Mouse (Mus musculus) embryonic facial prominence, embryonic 15.5 days (tissue): ENCODE measurements around the gene Slit2. TPM values are rescaled to one million over a fixed set of nuclear protein-coding genes. Genes with fewer than 3 reads are reported as not detected.
"Not testable (repeated sequence)": the region's sequence is repeated elsewhere in the genome, so short reads cannot be mapped to it uniquely, and the experiment has no call there.

Experiments used
- ATAC-seq: fragments of 200-750 bp; cut with Nextera tagmentation; 2 replicates; pipeline ENCODE4 v1.8.0; 2017; ENCODE audit warnings: low read depth, moderate TSS enrichment; ENCODE audit not compliant: insufficient number of reproducible peaks, low FRiP score, low TSS enrichment
- H3K27ac ChIP-seq: fragments of 300-500 bp; sonication (generic); replicated peaks from 2 replicates; pipeline ENCODE4 v1.5.1; 2015; ENCODE audit warnings: mild to moderate bottlenecking, inconsistent platforms
- H3K27me3 ChIP-seq: fragments of 300-500 bp; sonication (generic); 2 replicates; pipeline ENCODE4 v1.6.1; 2015; ENCODE audit warnings: inconsistent platforms
- H3K36me3 ChIP-seq: fragments of 300-500 bp; sonication (generic); 2 replicates; pipeline ENCODE4 v1.6.1; 2015; ENCODE audit warnings: mild to moderate bottlenecking, inconsistent platforms
- H3K4me1 ChIP-seq: fragments of 300-500 bp; sonication (generic); 2 replicates; pipeline ENCODE4 v1.6.1; 2015; ENCODE audit warnings: inconsistent platforms
- H3K4me2 ChIP-seq: fragments of 300-500 bp; sonication (generic); replicated peaks from 2 replicates; pipeline ENCODE4 v1.6.1; 2015; ENCODE audit warnings: mild to moderate bottlenecking, inconsistent platforms
- H3K4me3 ChIP-seq: fragments of 300-500 bp; sonication (generic); replicated peaks from 2 replicates; pipeline ENCODE4 v1.5.1; 2015; ENCODE audit warnings: mild to moderate bottlenecking, inconsistent platforms
- H3K9ac ChIP-seq: fragments of 300-500 bp; sonication (generic); 2 replicates; pipeline ENCODE4 v1.6.1; 2015; ENCODE audit warnings: inconsistent platforms
- H3K9me3 ChIP-seq: fragments of 300-500 bp; sonication (generic); replicated peaks from 2 replicates; pipeline ENCODE4 v1.6.1; 2016; ENCODE audit warnings: inconsistent platforms
- WGBS: fragments of 180-500 bp; shearing (Covaris S2); methylation state at CpG from one replicate; pipeline ENCODE4 v1.1.7; 2015; 5-methylcytosine and 5-hydroxymethylcytosine counted together
- polyA plus RNA-seq: library from polyadenylated mRNA; unstranded; fragments of >200 nt; fragmentation: Nextera tagmentation; extraction: Ambion mirVana; gene quantifications from 2 replicates; pipeline ENCODE4 v1.2.1, GENCODE M21; 2015

Gene Slit2
- polyA plus RNA-seq, 1 experiment from 2014 or later: 23.1 TPM

GRCm38 (mm10) chr5:48235270-48235669 is 252.3 kb downstream of the Slit2 start:
- H3K4me3 ChIP-seq: no peak overlapping the region
- H3K27me3 ChIP-seq: no peaks in the 10 kb centered on the region
- no peak overlapping the region for H3K27ac ChIP-seq
- WGBS: 79% methylated on average over 6 of the region's 6 CpGs
- H3K9ac ChIP-seq: no peak overlapping the region
- no peaks in the 10 kb centered on the region for H3K4me1 ChIP-seq
- ATAC-seq: no peak
- no peak overlapping the region for H3K4me2 ChIP-seq
- no peaks in the 10 kb centered on the region for H3K36me3 ChIP-seq
- H3K9me3 ChIP-seq: no peaks in the 10 kb centered on the region

DNA sequence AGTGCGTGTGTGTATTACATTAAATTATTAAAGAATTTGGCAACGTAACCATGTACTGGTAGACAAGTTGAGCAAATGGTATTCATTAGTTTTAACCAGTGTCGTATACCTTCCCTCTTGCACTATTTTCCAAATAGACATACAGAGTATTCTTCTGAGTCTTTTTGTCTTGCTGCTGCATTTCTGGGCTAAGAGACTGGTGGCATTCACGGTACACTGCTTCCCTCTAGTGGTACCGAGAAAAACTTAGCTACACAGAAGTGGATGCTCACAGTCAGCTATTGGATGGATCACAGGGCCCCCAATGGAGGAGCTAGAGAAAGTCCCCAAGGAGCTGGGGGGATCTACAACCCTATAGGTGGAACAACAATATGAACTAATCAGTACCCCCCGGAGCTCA is 257.8 kb downstream of the Slit2 start:
- H3K4me3 ChIP-seq, H3K27ac ChIP-seq, H3K9me3 ChIP-seq, H3K4me1 ChIP-seq, H3K36me3 ChIP-seq, H3K27me3 ChIP-seq, H3K4me2 ChIP-seq, ATAC-seq, H3K9ac ChIP-seq: not testable (repeated sequence)
- 20% methylated on average over 6 of the region's 6 CpGs for WGBS

DNA sequence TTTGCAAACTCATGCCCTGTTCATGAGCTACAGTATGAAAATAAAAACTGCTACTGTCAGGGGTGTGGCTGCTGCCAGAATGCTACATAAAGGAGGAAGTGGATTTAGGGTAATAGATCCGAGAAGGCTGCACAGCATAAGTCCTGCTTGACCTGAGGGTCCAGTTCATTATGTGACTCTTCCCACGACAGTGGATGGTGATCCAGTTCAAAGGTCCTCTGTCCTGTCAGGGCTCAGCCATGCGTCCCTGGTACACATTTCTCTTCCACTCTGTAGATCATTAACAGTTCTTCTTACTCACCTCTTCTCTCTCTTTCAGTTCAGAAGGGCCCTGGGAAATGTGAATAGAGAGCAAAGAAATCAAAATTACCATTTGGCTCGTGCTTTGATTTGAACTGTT is 265.4 kb downstream of the Slit2 start:
- Histone ChIP-seq H3K27me3 (no peaks in the 10 kb centered on the region), H3K4me3 (no peak overlapping the region), H3K27ac (no peak overlapping the region), H3K9ac (no peak overlapping the region), H3K4me2 (no peak overlapping the region), H3K36me3 (no peaks in the 10 kb centered on the region), H3K9me3 (no peaks in the 10 kb centered on the region), H3K4me1 (no peaks in the 10 kb centered on the region)
- WGBS: 70% methylated on average over 4 of the region's 4 CpGs
- ATAC-seq: no peak

DNA sequence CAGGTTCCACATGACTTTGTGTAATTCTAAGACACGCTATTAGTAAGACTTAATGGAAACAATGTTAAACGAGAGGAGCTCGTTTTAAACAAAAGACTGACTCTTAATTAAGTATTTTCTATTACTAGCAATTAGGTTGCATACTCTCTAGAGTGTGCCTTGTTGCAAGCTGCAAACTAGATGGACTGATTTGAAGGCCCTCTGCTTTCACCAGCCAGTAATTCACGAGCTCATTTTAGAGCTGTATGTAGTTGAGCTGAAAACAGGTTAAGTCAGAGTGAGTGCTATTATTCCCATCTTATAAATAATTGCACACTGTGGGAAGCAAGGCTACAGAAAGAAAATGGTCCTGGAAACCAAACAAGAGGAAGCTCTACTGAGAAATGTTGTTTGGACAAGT is 294.6 kb downstream of the Slit2 start:
- no peak for ATAC-seq
- no peak overlapping the region for H3K9ac ChIP-seq
- 74% methylated on average over 4 of the region's 4 CpGs for WGBS
- no peaks in the 10 kb centered on the region for H3K9me3 ChIP-seq
- H3K36me3 ChIP-seq: no peaks in the 10 kb centered on the region
- no peak overlapping the region for H3K4me3 ChIP-seq
- H3K27me3 ChIP-seq: no peaks in the 10 kb centered on the region
- H3K27ac ChIP-seq: no peak overlapping the region
- no peaks in the 10 kb centered on the region for H3K4me1 ChIP-seq
- no peak overlapping the region for H3K4me2 ChIP-seq

DNA sequence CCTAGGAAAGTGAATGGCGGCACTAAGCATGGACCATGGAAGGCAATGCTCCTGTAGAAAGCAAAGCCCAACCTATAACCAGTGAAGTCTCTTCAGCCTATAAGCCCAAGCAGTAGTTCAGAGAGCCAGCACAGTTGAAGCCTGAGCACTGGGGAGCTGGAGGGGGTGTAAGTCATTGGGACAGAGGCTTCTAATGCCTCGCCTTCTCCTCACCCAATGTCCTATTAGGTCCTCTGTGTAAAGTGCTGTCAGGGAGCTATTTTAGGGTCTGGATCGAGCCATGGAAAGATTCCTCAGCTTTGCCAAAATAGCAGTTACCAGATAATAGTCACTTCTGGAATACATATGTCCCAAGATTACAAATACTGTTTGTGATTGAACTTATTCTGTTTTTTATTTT is 318.2 kb downstream of the Slit2 start:
- 82% methylated on average over 3 of the region's 3 CpGs for WGBS
- ATAC-seq: no peak
- H3K4me1 ChIP-seq: no peaks in the 10 kb centered on the region
- H3K36me3 ChIP-seq: no peaks in the 10 kb centered on the region; the same call in 1 of the 2 replicates
- H3K27ac ChIP-seq: no peak overlapping the region
- H3K9ac ChIP-seq: no peak overlapping the region
- no peaks in the 10 kb centered on the region for H3K27me3 ChIP-seq
- no peak overlapping the region for H3K4me3 ChIP-seq
- no peak overlapping the region for H3K4me2 ChIP-seq
- no peaks in the 10 kb centered on the region for H3K9me3 ChIP-seq

- Histone ChIP-seq H3K27me3 (no peaks in the 10 kb centered on the region), H3K27ac (no peak overlapping the region), H3K36me3 (no peaks in the 10 kb centered on the region), H3K9me3 (no peaks in the 10 kb centered on the region), H3K4me1 (no peaks in the 10 kb centered on the region), H3K4me3 (no peak overlapping the region), H3K4me2 (no peak overlapping the region), H3K9ac (no peak overlapping the region)
- 78% methylated on average over 6 of the region's 6 CpGs for WGBS
- no peak for ATAC-seq
Observed at GRCm38 (mm10) chr5:48315057-48315602, 332.2 kb downstream of the Slit2 start.

- Histone ChIP-seq H3K4me1 (no peaks in the 10 kb centered on the region), H3K9ac (no peak overlapping the region), H3K4me3 (no peak overlapping the region), H3K27ac (no peak overlapping the region), H3K9me3 (no peaks in the 10 kb centered on the region), H3K4me2 (no peak overlapping the region), H3K27me3 (no peaks in the 10 kb centered on the region), H3K36me3 (no peaks in the 10 kb centered on the region)
- ATAC-seq: no peak
- WGBS: 58% methylated on average over 4 of the region's 4 CpGs
Observed at GRCm38 (mm10) chr5:48320597-48320996, 337.7 kb downstream of the Slit2 start.

GRCm38 (mm10) chr5:48326221-48326620 is 343.3 kb downstream of the Slit2 start:
- no peak for ATAC-seq
- Histone ChIP-seq H3K4me3 (no peak overlapping the region), H3K36me3 (no peaks in the 10 kb centered on the region), H3K4me1 (no peaks in the 10 kb centered on the region), H3K9me3 (no peaks in the 10 kb centered on the region), H3K9ac (no peak overlapping the region), H3K27me3 (no peaks in the 10 kb centered on the region), H3K27ac (no peak overlapping the region), H3K4me2 (no peak overlapping the region)

GRCm38 (mm10) chr5:48327652-48328051 is 344.7 kb downstream of the Slit2 start, which contains the start of gene 5730480H06Rik:
Gene 5730480H06Rik, plus strand, starts transcription at chr5:48327952.
- 93% methylated on average over 8 of the region's 8 CpGs for WGBS
- Histone ChIP-seq H3K4me3 (no peak within 1 kb of the TSS), H3K9ac (no peak within 1 kb of the TSS), H3K9me3 (no peaks in the 10 kb centered on the region), H3K27me3 (no peaks in the 10 kb centered on the region), H3K36me3 (no peaks in the 10 kb centered on the region), H3K4me2 (no peak within 1 kb of the TSS), H3K4me1 (no peaks in the 10 kb centered on the region), H3K27ac (no peak within 1 kb of the TSS)
- ATAC-seq: no peak

DNA sequence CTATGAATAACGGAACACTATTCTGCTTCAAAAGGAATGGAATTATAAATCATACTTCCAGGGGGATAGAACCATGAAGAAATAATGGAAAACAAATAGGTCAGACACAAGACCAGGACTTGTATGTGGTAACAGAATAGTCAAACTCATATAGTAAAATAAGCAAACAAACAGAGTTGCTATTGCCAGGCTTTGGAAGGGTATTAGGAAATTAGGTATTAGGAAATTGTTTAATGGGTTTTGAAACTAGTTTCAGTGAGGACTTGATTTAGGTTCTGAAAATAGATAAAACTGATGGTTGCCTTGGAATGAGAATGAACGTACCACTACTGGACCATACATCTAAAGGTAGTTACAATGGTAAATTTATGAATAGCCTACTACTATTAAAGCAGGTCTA is 346.8 kb downstream of the Slit2 start:
- no peaks in the 10 kb centered on the region for H3K36me3 ChIP-seq
- no peak for ATAC-seq
- H3K27ac ChIP-seq: no peak overlapping the region
- no peaks in the 10 kb centered on the region for H3K4me1 ChIP-seq
- H3K27me3 ChIP-seq: no peaks in the 10 kb centered on the region
- no peak overlapping the region for H3K4me3 ChIP-seq
- H3K4me2 ChIP-seq: no peak overlapping the region
- H3K9me3 ChIP-seq: no peaks in the 10 kb centered on the region
- H3K9ac ChIP-seq: no peak overlapping the region
- 95% methylated on average over 2 of the region's 2 CpGs for WGBS

GRCm38 (mm10) chr5:48330817-48331216 is 347.9 kb downstream of the Slit2 start:
- Histone ChIP-seq H3K4me2 (no peak overlapping the region), H3K4me1 (no peaks in the 10 kb centered on the region)
- WGBS: 84% methylated on average over 2 of the region's 2 CpGs

GRCm38 (mm10) chr5:48331441-48331840 is 348.5 kb downstream of the Slit2 start:
- Histone ChIP-seq H3K27ac (no peak overlapping the region), H3K27me3 (no peaks in the 10 kb centered on the region), H3K36me3 (no peaks in the 10 kb centered on the region), H3K4me2 (no peak overlapping the region), H3K4me3 (no peak overlapping the region), H3K4me1 (no peaks in the 10 kb centered on the region), H3K9ac (no peak overlapping the region), H3K9me3 (no peaks in the 10 kb centered on the region)
- 44% methylated on average over 5 of the region's 5 CpGs for WGBS
- no peak for ATAC-seq

More at GRCm38 (mm10) chr5:48330817-48331216, 347.9 kb downstream of the Slit2 start:
- H3K9ac ChIP-seq: no peak overlapping the region
- no peaks in the 10 kb centered on the region for H3K27me3 ChIP-seq
- no peak overlapping the region for H3K4me3 ChIP-seq
- H3K27ac ChIP-seq: no peak overlapping the region
- no peaks in the 10 kb centered on the region for H3K9me3 ChIP-seq
- no peak for ATAC-seq
- H3K36me3 ChIP-seq: no peaks in the 10 kb centered on the region
